Mouse (Mus musculus): ENCODE results near the gene Kazn.

The Kazn gene

GRCm38 (mm10) chr4:142083193-142083592 lies 156.0 kb downstream of the Kazn start:
- in situ Hi-C loops (cut with MboI; ENCODE audit: low sequenced_read_pairs) = loop anchor here (10.0 to 25.0 kb wide), 2 partner anchors 68 to 271 kb away; partner anchors contain the start of gene Fhad1

- in situ Hi-C loops (cut with MboI; ENCODE audit: low sequenced_read_pairs) = loop anchor here (10.0 to 25.0 kb wide), 2 partner anchors 68 to 270 kb away; partner anchors contain the start of gene Fhad1
Measured at GRCm38 (mm10) chr4:142082703-142083102, 156.5 kb downstream of the Kazn start.

- in situ Hi-C loops (cut with MboI; ENCODE audit: low sequenced_read_pairs) = loop anchor here (10.0 to 25.0 kb wide), 2 partner anchors 67 to 269 kb away; partner anchors contain the start of gene Fhad1
Measured at GRCm38 (mm10) chr4:142081631-142082283, 157.4 kb downstream of the Kazn start.

- in situ Hi-C loops (cut with MboI; ENCODE audit: low sequenced_read_pairs) = loop anchor here (10.0 to 25.0 kb wide), 2 partner anchors 66 to 269 kb away; partner anchors contain the start of gene Fhad1
Measured at GRCm38 (mm10) chr4:142080901-142081630, 158.1 kb downstream of the Kazn start.

- in situ Hi-C loops (cut with MboI; ENCODE audit: low sequenced_read_pairs) = loop anchor here (10.0 to 25.0 kb wide), 2 partner anchors 66 to 268 kb away; partner anchors contain the start of gene Fhad1
Measured at GRCm38 (mm10) chr4:142080487-142080767, 158.8 kb downstream of the Kazn start.

GRCm38 (mm10) chr4:142079629-142080486 lies 159.3 kb downstream of the Kazn start:
- in situ Hi-C loops (cut with MboI; ENCODE audit: low sequenced_read_pairs) = loop anchor here (10.0 to 25.0 kb wide), 2 partner anchors 65 to 268 kb away; partner anchors contain the start of gene Fhad1

GRCm38 (mm10) chr4:142077572-142078271 lies 161.5 kb downstream of the Kazn start:
- in situ Hi-C loops (cut with MboI; ENCODE audit: low sequenced_read_pairs) = loop anchor here (25.0 kb wide), 1 partner anchor 265 kb away; no protein-coding TSS in a partner anchor

- in situ Hi-C loops (cut with MboI; ENCODE audit: low sequenced_read_pairs) = loop anchor here (25.0 kb wide), 1 partner anchor 265 kb away; no protein-coding TSS in a partner anchor
Measured at GRCm38 (mm10) chr4:142076883-142077282, 162.3 kb downstream of the Kazn start.

GRCm38 (mm10) chr4:142075931-142076330 lies 163.3 kb downstream of the Kazn start:
- in situ Hi-C loops (cut with MboI; ENCODE audit: low sequenced_read_pairs) = loop anchor here (25.0 kb wide), 1 partner anchor 264 kb away; no protein-coding TSS in a partner anchor

- in situ Hi-C loops (cut with MboI; ENCODE audit: low sequenced_read_pairs) = no loop called here
Measured at GRCm38 (mm10) chr4:142074060-142074732, 165.0 kb downstream of the Kazn start.

GRCm38 (mm10) chr4:142071243-142071991 lies 167.8 kb downstream of the Kazn start:
- in situ Hi-C loops (cut with MboI; ENCODE audit: low sequenced_read_pairs) = no loop called here

- in situ Hi-C loops (cut with MboI; ENCODE audit: low sequenced_read_pairs) = no loop called here
Measured at GRCm38 (mm10) chr4:142070840-142071239, 168.4 kb downstream of the Kazn start.

GRCm38 (mm10) chr4:142068899-142069812 lies 170.0 kb downstream of the Kazn start:
- in situ Hi-C loops (cut with MboI; ENCODE audit: low sequenced_read_pairs) = no loop called here

- in situ Hi-C loops (cut with MboI; ENCODE audit: low sequenced_read_pairs) = no loop called here
Measured at GRCm38 (mm10) chr4:142066576-142066975, 172.6 kb downstream of the Kazn start.

GRCm38 (mm10) chr4:142065835-142066234 lies 173.4 kb downstream of the Kazn start:
- in situ Hi-C loops (cut with MboI; ENCODE audit: low sequenced_read_pairs) = no loop called here

GRCm38 (mm10) chr4:142065270-142065669 lies 173.9 kb downstream of the Kazn start:
- in situ Hi-C loops (cut with MboI; ENCODE audit: low sequenced_read_pairs) = no loop called here

- in situ Hi-C loops (cut with MboI; ENCODE audit: low sequenced_read_pairs) = no loop called here
Measured at GRCm38 (mm10) chr4:142064582-142065228, 174.5 kb downstream of the Kazn start.
